Mouse (Mus musculus) cerebellum, adult 9-11 months (tissue): ENCODE measurements around the gene Ahcyl2.
A peak's percentile ranks its signal among the peaks of the same experiment; 100 is the strongest.

Experiments
- DNase-seq: peaks from one replicate; pipeline ENCODE4 v3.0.0; 2022

Ahcyl2 gene

GRCm38 (mm10) chr6:29853900-29854390 lies 86.1 kb downstream of the Ahcyl2 start:
- DNase-seq: peak; percentile 49

- DNase-seq: no peak
These were observed 90.8 kb downstream of the Ahcyl2 start for GRCm38 (mm10) chr6:29858619-29859018.

GRCm38 (mm10) chr6:29859344-29859743 lies 91.5 kb downstream of the Ahcyl2 start:
- DNase-seq: no peak

GRCm38 (mm10) chr6:29860238-29860637 lies 92.4 kb downstream of the Ahcyl2 start:
- no peak for DNase-seq

GRCm38 (mm10) chr6:29864926-29865325 lies 97.1 kb downstream of the Ahcyl2 start:
- DNase-seq: no peak

- DNase-seq: no peak
These were observed 99.3 kb downstream of the Ahcyl2 start for GRCm38 (mm10) chr6:29866935-29867724.

- no peak for DNase-seq
These were observed 100.6 kb downstream of the Ahcyl2 start for GRCm38 (mm10) chr6:29868341-29868895.

- no peak for DNase-seq
These were observed 105.8 kb downstream of the Ahcyl2 start for GRCm38 (mm10) chr6:29873654-29874053.

GRCm38 (mm10) chr6:29875576-29875975 lies 107.8 kb downstream of the Ahcyl2 start:
- no peak for DNase-seq

GRCm38 (mm10) chr6:29876782-29877181 lies 109.0 kb downstream of the Ahcyl2 start:
- DNase-seq: no peak

- DNase-seq: no peak
These were observed 111.8 kb downstream of the Ahcyl2 start for GRCm38 (mm10) chr6:29879579-29879978.

- DNase-seq: no peak
These were observed 113.0 kb downstream of the Ahcyl2 start for GRCm38 (mm10) chr6:29880796-29881195.

- no peak for DNase-seq
These were observed 114.1 kb downstream of the Ahcyl2 start for GRCm38 (mm10) chr6:29881936-29882335.

GRCm38 (mm10) chr6:29882870-29883269 lies 115.1 kb downstream of the Ahcyl2 start:
- DNase-seq: no peak

GRCm38 (mm10) chr6:29891151-29891550 lies 123.3 kb downstream of the Ahcyl2 start:
- DNase-seq: no peak

GRCm38 (mm10) chr6:29896976-29897375 lies 129.2 kb downstream of the Ahcyl2 start:
- no peak for DNase-seq

GRCm38 (mm10) chr6:29901450-29901849 lies 133.6 kb downstream of the Ahcyl2 start:
- DNase-seq: no peak

GRCm38 (mm10) chr6:29902256-29902655 lies 134.4 kb downstream of the Ahcyl2 start:
- no peak for DNase-seq

GRCm38 (mm10) chr6:29903343-29903914 lies 135.6 kb downstream of the Ahcyl2 start:
- no peak for DNase-seq

GRCm38 (mm10) chr6:29904281-29904680 lies 136.5 kb downstream of the Ahcyl2 start:
- DNase-seq: no peak

- DNase-seq: no peak
These were observed 142.8 kb downstream of the Ahcyl2 start for GRCm38 (mm10) chr6:29910631-29911030.

- DNase-seq: no peak
These were observed 145.9 kb downstream of the Ahcyl2 start for GRCm38 (mm10) chr6:29913673-29914072.

GRCm38 (mm10) chr6:29914136-29914535 lies 146.3 kb downstream of the Ahcyl2 start:
- no peak for DNase-seq

GRCm38 (mm10) chr6:29915836-29916235 lies 148.0 kb downstream of the Ahcyl2 start:
- no peak for DNase-seq
